ENCODE assay signal across 11 mouse cellular contexts in the genomic region with DNA sequence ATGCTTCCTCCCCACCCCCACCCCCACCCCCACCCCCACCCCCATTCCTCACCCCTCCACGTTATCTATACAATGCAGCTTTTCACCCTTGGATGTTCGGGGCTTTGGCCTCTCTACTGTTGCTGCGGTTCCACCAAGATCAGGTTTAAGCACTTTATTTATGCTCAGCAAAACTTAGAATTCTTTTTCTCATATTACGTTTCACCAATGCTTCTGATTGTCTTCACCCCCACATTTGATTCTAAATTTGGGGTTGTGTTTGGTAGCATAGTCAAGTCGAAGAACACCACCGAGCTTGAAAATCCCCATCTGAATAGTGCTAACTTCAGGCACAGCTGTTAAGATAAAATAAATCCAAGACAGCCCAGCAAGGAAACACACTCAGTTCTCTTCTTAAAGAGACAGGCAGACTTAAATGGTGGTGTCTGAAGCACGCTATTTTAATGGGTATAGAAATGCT. TPM values are rescaled to one million over a fixed set of nuclear protein-coding genes. Genes with fewer than 3 reads are reported as not detected.
A peak's percentile ranks its signal among the peaks of the same experiment; 100 is the strongest.
DNase-seq lines count a peak whose midpoint lies in the region; ATAC-seq and TF ChIP-seq lines count a peak whose summit lies in the region.
"Had no signal": no experiment of that assay in that cellular context is flagged by ENCODE, and none has a peak within 500 bp of the region (broad histone marks: within the 10 kb centered on the region; RNA-seq: fewer than 3 reads in every experiment).

No protein-coding gene starts in this region.

- ATAC-seq in heart, embryonic 12.5 days (ENCODE audit: insufficient number of reproducible peaks, low FRiP score), result peak; percentile 86
- no peak for ATAC-seq in neural tube, embryonic 11.5 days (ENCODE audit: insufficient read depth, low FRiP score, low TSS enrichment)
- ATAC-seq in liver, embryonic 12.5 days, result peak; percentile 90
- ATAC-seq in lung, postnatal 0 days, result no peak

- H3K4me1 ChIP-seq in heart, embryonic 12.5 days (replicated peaks), result peaks cover 11% of the 10 kb centered on the region
- H3K4me1 ChIP-seq in neural tube, embryonic 11.5 days (ENCODE audit: control insufficient read depth, insufficient read depth, low read length), result no peaks in the 10 kb centered on the region
- peaks cover 75% of the 10 kb centered on the region for H3K4me1 ChIP-seq in liver, embryonic 12.5 days
- no peaks in the 10 kb centered on the region for H3K4me1 ChIP-seq in lung, postnatal 0 days (ENCODE audit: insufficient read depth, low read depth, low read length)

- no peak for TF ChIP-seq EP300 in lung, postnatal 0 days (IDR thresholded peaks at IDR 0.05)

- peak overlapping the region; percentile 55 for H3K4me2 ChIP-seq in heart, embryonic 12.5 days
- H3K4me2 ChIP-seq in neural tube, embryonic 11.5 days (ENCODE audit: low read depth), result no peak overlapping the region
- H3K4me2 ChIP-seq in liver, embryonic 12.5 days, result peak overlapping the region; percentile 63
- no peak overlapping the region for H3K4me2 ChIP-seq in lung, postnatal 0 days (replicated peaks; ENCODE audit: low read depth, low read length)
- H3K4me2 ChIP-seq: hindbrain, embryonic 12.5 days had no signal

- no peaks in the 10 kb centered on the region for H3K27me3 ChIP-seq in heart, embryonic 12.5 days (replicated peaks)
- H3K27me3 ChIP-seq in neural tube, embryonic 11.5 days (ENCODE audit: control insufficient read depth, insufficient read depth, low read length), result no peaks in the 10 kb centered on the region
- H3K27me3 ChIP-seq in liver, embryonic 12.5 days (replicated peaks), result no peaks in the 10 kb centered on the region
- no peaks in the 10 kb centered on the region for H3K27me3 ChIP-seq in lung, postnatal 0 days (replicated peaks; ENCODE audit: insufficient read depth, low read length)
- H3K27me3 ChIP-seq: hindbrain, embryonic 12.5 days; neural tube, embryonic 12.5 days had no signal

- no peak overlapping the region for H3K27ac ChIP-seq in heart, embryonic 12.5 days (ENCODE audit: poor library complexity, severe bottlenecking)
- no peak overlapping the region for H3K27ac ChIP-seq in neural tube, embryonic 11.5 days (ENCODE audit: low read depth, low read length)
- H3K27ac ChIP-seq in liver, embryonic 12.5 days, result peak overlapping the region; percentile 85
- no peak overlapping the region for H3K27ac ChIP-seq in lung, postnatal 0 days (ENCODE audit: low read length)
- H3K27ac ChIP-seq: hindbrain, embryonic 12.5 days; neural tube, embryonic 12.5 days had no signal

- no peak for DNase-seq in heart, postnatal 10 days
- peak; percentile 8 for DNase-seq in neural tube, embryonic 11.5 days (ENCODE audit: low spot score)
- no peak for DNase-seq in neural tube, embryonic 10.5 days (ENCODE audit: extremely low spot score, low spot score)
- peak; percentile 88 for DNase-seq in telencephalon, adult 2 months (ENCODE audit: low read depth, low spot score)
- no peak for DNase-seq in lung, postnatal 0 days (ENCODE audit: low spot score)
- DNase-seq: kidney, postnatal 10 days; lung, adult 2 months had no signal

- no peak overlapping the region for H3K9ac ChIP-seq in heart, embryonic 12.5 days
- H3K9ac ChIP-seq in neural tube, embryonic 11.5 days (ENCODE audit: low read length), result no peak overlapping the region
- peak overlapping the region; percentile 23 for H3K9ac ChIP-seq in liver, embryonic 12.5 days
- H3K9ac ChIP-seq in lung, postnatal 0 days (replicated peaks; ENCODE audit: low read depth), result no peak overlapping the region
- H3K9ac ChIP-seq: hindbrain, embryonic 12.5 days; neural tube, embryonic 12.5 days had no signal

- TF ChIP-seq CTCF in lung, postnatal 0 days (IDR thresholded peaks at IDR 0.05), result no peak

- H3K9me3 ChIP-seq in heart, embryonic 12.5 days (replicated peaks), result no peaks in the 10 kb centered on the region
- H3K9me3 ChIP-seq in neural tube, embryonic 11.5 days (ENCODE audit: control insufficient read depth, low read length), result no peaks in the 10 kb centered on the region
- no peaks in the 10 kb centered on the region; the same call in 1 of the 2 replicates for H3K9me3 ChIP-seq in liver, embryonic 12.5 days (replicated peaks)
- H3K9me3 ChIP-seq in lung, postnatal 0 days (ENCODE audit: low read length), result no peaks in the 10 kb centered on the region
- H3K9me3 ChIP-seq: hindbrain, embryonic 12.5 days; neural tube, embryonic 12.5 days had no signal

- intact Hi-C loops in heart, postnatal 10 days (cut with DNase I), result no loop called here

- no peaks in the 10 kb centered on the region for H3K36me3 ChIP-seq in heart, embryonic 12.5 days
- no peaks in the 10 kb centered on the region for H3K36me3 ChIP-seq in neural tube, embryonic 11.5 days (ENCODE audit: control insufficient read depth, insufficient read depth, low read length)
- no peaks in the 10 kb centered on the region for H3K36me3 ChIP-seq in liver, embryonic 12.5 days
- H3K36me3 ChIP-seq in lung, postnatal 0 days (ENCODE audit: insufficient read depth, low read length), result no peaks in the 10 kb centered on the region
- H3K36me3 ChIP-seq: hindbrain, embryonic 12.5 days; neural tube, embryonic 12.5 days had no signal

- WGBS in heart, embryonic 12.5 days, result 9% methylated on average over 7 of the region's 7 CpGs
- 45% methylated on average over 7 of the region's 7 CpGs for WGBS in neural tube, embryonic 11.5 days
- WGBS in liver, embryonic 12.5 days (ENCODE audit: insufficient replicate concordance), result 16% methylated on average over 7 of the region's 7 CpGs
- WGBS in lung, postnatal 0 days, result 13% methylated on average over 7 of the region's 7 CpGs

- H3K4me3 ChIP-seq in heart, embryonic 12.5 days, result 0 out of 2 replicates have a peak overlapping the region, but pooled peaks have one; percentile 12
- H3K4me3 ChIP-seq in neural tube, embryonic 11.5 days (ENCODE audit: low read depth, low read length), result no peak overlapping the region
- peak overlapping the region; percentile 22 for H3K4me3 ChIP-seq in liver, embryonic 12.5 days
- no peak overlapping the region for H3K4me3 ChIP-seq in lung, postnatal 0 days (ENCODE audit: low read depth, low read length)
- H3K4me3 ChIP-seq: hindbrain, embryonic 12.5 days; neural tube, embryonic 12.5 days had no signal

RNA-seq across cellular contexts. Expression of a gene that starts 10.8 kb away (rescaled TPM):
- polyA plus RNA-seq in heart, embryonic 12.5 days (2016; fragmentation: Nextera tagmentation; extraction: Ambion mirVana), result 24.4 and 26.0 TPM in 2 replicates
- total RNA-seq in heart, postnatal 10 days (2021), result 10 to 100 TPM; 11.7 to 15.3 TPM
- polyA plus RNA-seq in neural tube, embryonic 11.5 days (2014; fragmentation: Nextera tagmentation; extraction: Ambion mirVana), result 28.1 and 28.8 TPM in 2 replicates
- polyA plus RNA-seq in liver, embryonic 12.5 days (2016; fragmentation: Nextera tagmentation; extraction: Ambion mirVana), result 157 TPM in 2 replicates
- polyA plus RNA-seq in lung, postnatal 0 days (2015; fragmentation: Nextera tagmentation; extraction: Ambion mirVana), result 21.8 and 25.0 TPM in 2 replicates

RNA-seq across cellular contexts. Expression of a gene that starts 55.9 kb away (rescaled TPM):
- polyA plus RNA-seq in heart, embryonic 12.5 days (2016; fragmentation: Nextera tagmentation; extraction: Ambion mirVana), result 11.3 and 11.8 TPM in 2 replicates
- 1 to 10 TPM; 6.2 to 6.3 TPM for total RNA-seq in heart, postnatal 10 days (2021)
- 5.3 and 5.5 TPM in 2 replicates for polyA plus RNA-seq in neural tube, embryonic 11.5 days (2014; fragmentation: Nextera tagmentation; extraction: Ambion mirVana)
- polyA plus RNA-seq in liver, embryonic 12.5 days (2016; fragmentation: Nextera tagmentation; extraction: Ambion mirVana), result 5.5 and 6.4 TPM in 2 replicates
- polyA plus RNA-seq in lung, postnatal 0 days (2015; fragmentation: Nextera tagmentation; extraction: Ambion mirVana), result 14.8 and 15.9 TPM in 2 replicates

Comparison
In these comparisons a context has a peak if more than half of its experiments do, and no peak if none do; other contexts are left out.
1. DNase-seq: peak in neural tube, embryonic 11.5 days (single experiment) and telencephalon, adult 2 months (single experiment); none in heart, postnatal 10 days (0 of 2), neural tube, embryonic 10.5 days (single experiment) and lung, postnatal 0 days (single experiment).
2. ATAC-seq: peak in heart, embryonic 12.5 days (single experiment) and liver, embryonic 12.5 days (single experiment); none in neural tube, embryonic 11.5 days (single experiment) and lung, postnatal 0 days (single experiment).
3. H3K4me2 ChIP-seq: peak in heart, embryonic 12.5 days (single experiment) and liver, embryonic 12.5 days (single experiment); none in neural tube, embryonic 11.5 days (single experiment) and lung, postnatal 0 days (single experiment).
4. H3K4me3 ChIP-seq: peak in heart, embryonic 12.5 days (single experiment) and liver, embryonic 12.5 days (single experiment); none in neural tube, embryonic 11.5 days (single experiment) and lung, postnatal 0 days (single experiment).